Mouse (Mus musculus): ENCODE data around the gene Caskin1.

Gene Caskin1

DNA sequence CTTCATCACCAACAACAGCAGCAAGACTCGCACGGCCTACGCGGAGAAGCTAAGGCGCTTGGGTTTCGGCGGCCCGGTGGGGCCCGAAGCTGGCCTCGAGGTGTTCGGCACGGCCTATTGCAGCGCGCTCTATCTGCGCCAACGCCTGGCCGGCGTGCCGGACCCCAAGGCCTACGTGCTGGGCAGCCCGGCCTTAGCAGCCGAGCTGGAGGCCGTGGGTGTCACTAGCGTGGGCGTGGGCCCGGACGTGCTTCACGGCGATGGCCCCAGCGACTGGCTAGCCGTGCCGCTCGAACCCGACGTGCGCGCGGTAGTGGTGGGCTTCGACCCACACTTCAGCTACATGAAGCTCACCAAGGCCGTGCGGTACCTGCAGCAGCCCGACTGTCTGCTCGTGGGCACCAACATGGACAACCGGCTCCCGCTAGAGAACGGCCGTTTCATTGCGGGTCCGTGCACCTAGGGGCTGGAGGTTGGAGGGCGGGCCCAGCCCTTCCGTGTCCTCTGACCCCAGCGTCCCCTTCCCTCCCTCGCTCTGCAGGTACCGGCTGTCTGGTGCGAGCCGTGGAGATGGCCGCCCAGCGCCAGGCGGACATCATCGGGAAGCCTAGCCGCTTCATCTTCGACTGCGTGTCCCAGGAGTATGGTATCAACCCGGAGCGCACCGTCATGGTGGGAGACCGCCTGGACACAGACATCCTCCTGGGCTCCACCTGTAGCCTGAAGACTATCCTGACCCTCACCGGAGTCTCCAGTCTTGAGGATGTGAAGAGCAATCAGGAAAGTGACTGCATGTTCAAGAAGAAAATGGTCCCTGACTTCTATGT lies 17.5 kb upstream of the Caskin1 start:
- peak; percentile 64 for DNase-seq (ENCODE audit: low spot score)

DNA sequence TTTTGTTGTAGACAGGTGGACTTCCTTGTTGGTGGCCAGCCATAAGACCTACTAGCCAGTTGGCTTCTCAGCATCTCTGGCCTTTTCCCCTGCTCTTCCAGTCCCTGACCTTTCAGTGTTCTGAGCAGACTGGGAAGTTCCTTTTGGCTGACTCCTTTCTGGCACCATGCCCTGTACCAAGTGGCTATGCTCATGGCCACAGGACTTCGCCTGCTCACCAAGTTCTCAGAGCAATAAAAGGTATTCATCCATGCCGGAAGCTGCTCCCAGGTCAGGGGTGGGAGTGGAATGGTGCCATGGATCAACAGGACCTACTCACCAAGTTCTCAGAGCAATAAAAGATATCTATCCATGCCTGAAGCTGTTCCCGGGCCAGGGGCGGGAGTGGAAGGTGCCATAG lies 15.9 kb upstream of the Caskin1 start:
- DNase-seq (ENCODE audit: low spot score), result peak; percentile 59

DNA sequence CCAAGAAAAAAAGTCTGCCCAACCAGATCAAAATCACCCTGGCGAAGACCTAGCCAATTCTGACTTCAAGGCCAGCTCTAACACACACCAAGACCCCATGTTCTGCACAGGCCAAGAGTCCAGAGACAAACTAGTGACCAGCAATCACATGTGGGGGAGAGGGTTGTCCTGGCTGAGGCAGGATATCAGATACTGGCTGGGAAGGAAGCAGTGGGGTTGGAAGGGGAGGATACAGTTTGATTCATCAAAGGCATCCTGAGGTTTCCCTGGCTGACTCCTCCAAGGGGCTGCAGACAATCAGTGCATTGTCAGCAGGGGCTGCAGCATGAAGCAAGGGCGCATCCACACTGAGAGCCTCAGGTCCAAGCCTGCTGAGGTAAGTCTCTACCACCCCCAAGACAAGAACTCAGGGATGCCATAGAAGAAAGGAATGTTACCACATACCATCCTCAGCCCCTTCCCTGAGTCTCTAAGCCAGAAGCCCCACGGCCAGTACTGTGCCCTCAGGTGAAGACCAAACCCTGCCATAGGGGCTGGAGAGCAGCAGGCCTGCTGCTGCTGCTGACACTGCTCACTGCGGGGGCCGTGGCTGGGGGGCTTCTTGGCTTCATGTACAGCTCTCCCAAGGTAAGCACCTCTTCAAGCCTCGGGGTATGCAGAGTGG lies 14.7 kb upstream of the Caskin1 start, which contains the start of gene Bricd5:
Gene Bricd5 (plus strand): TSS at position 273 of the 664 bp plus-strand sequence.
- DNase-seq (ENCODE audit: low spot score), result no peak

DNA sequence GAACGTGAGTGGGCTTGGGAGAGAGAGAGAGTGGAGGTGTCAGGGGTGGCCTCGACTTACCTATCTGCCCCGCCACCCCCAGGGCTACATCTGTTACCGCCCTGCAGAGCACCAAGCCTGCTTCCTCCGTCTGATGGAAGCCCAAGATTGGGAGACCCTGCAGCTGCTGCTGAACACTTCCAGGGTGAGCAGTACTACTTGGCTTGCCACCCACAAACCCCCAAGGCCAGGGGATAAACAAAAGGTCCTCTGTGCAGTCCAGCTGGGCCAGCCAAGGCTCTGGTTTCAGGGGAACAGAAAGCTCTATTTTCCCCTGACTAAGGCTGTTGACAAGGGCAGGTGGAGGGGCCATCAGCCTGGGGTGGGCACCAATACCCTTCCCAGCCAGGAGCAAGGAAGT lies 13.8 kb upstream of the Caskin1 start:
- DNase-seq (ENCODE audit: low spot score), result no peak

DNA sequence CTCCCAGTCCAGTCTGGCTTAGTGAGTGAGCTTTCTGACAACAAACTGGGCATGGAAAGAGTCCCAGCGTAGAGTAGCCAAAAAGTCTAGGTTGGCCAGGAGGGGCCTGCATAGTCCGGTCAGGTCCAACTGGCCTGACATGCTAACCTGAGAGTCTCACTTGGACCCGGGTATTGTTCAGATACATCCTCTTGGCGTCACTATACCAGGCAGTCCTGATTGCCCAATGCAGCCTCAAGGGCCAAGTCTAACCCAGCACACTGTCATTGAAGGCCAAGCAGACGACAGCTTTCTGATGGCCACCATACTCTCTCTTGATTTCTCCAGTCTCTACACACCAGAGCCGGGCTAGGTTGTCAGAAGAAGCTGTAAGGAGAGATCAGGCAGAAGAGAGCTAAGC lies 12.8 kb upstream of the Caskin1 start:
- no peak for DNase-seq (ENCODE audit: low spot score)

DNA sequence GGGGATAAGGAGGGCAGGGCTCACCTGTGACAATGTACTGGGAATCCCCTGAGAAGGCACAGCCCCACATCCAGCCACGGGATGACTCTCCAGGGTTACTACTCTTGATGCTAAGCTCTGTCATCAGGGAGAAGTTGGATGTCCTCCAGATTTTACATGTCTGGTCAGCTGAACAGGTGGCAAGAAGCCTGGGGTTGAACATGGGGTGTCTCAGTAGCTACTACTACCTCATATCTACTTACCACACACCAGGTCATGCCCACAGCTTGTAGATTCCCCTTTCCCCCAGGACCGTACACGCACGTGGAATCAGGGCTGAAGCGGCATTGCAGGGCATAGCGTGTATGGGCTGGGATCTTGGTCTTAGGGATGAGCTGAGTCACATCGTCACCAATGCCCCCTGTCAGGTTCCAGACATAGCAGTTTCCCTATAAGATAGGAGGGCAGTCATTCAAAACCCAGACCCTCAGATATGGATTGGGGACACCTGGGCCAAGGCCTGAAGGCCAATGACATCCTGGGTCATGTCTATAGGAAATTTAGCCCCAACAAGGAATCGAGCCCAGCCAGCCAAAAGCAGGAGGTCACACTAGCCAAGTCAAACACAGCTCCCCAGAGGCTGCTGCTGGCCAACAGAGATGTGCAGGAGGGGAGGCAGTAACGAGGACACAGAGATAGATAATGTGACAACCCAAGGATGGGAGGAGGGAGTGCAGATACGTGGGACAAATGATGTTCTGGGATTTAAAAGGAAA lies 12.2 kb upstream of the Caskin1 start:
- DNase-seq (ENCODE audit: low spot score), result no peak

DNA sequence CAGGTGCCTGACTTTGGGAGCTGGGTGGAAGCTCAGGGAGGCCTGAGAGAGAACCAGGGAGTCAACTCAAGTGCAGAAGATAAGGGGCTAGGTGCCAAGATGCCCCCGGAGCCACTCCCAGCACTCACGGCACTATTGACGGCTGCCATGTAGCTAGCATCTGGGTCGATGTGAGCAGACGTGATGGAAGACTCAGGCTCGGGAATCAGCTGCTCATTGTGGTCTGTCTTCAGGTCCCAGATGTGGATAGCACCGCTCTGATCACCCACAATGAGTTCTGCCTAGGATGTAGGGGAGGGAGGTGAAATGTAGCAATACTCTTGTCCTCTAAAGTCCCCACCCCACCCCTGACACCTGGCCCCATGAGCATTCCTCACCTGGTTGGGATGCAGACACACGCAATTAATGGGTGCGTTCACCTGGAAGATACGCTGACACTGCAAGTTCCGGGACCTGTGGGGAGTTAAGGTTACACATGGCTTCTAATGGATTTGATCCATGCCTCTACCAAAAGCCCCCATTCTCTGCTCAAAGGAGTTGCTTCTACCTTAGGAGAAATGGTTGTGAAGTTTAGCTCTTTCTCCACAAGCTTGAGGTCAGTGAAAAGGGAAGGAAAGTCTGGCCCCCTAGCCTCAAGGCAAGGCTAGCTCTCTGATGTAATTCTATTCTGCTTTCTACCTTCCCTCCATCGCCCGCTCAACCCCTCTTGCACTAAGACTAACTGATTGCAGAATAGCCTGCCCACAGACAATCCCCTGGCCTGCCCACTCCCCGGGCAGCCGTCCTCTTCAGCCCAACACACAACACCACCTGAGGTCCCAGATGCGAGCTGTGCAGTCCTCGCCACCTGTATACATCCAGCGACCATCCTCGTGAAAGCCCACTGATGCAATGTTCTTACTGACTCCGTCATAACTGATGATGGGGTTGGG lies 11.1 kb upstream of the Caskin1 start:
- no peak for DNase-seq (ENCODE audit: low spot score)

DNA sequence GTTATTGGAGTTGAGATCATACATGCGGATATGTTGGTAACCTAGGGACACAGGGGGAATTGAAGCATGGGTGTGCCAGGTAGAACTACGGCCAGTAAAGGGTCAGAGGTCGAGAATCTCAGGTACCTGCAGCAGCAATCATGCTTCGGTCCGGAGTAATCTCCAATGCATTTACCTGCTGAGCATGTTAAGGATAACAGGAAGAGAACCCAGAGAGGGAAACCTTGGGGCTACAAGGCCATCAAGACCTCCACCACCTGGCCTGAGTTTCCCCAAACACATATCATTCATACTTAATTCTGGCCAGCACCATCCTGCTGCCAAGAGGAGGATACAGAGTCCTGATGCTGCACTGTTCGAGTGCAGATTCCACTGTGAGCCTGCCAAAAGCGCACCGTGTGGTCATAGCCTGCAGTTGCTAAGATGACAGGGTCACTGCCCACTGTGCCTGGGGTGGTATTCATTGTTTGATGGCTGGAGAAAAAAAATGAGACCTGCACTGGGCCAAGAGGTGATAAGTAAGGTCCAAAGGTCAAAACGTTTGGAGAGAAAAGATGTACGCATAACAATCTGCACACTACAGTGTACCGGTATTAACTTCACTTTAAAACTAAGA lies 10.3 kb upstream of the Caskin1 start:
- DNase-seq (ENCODE audit: low spot score), result no peak

DNA sequence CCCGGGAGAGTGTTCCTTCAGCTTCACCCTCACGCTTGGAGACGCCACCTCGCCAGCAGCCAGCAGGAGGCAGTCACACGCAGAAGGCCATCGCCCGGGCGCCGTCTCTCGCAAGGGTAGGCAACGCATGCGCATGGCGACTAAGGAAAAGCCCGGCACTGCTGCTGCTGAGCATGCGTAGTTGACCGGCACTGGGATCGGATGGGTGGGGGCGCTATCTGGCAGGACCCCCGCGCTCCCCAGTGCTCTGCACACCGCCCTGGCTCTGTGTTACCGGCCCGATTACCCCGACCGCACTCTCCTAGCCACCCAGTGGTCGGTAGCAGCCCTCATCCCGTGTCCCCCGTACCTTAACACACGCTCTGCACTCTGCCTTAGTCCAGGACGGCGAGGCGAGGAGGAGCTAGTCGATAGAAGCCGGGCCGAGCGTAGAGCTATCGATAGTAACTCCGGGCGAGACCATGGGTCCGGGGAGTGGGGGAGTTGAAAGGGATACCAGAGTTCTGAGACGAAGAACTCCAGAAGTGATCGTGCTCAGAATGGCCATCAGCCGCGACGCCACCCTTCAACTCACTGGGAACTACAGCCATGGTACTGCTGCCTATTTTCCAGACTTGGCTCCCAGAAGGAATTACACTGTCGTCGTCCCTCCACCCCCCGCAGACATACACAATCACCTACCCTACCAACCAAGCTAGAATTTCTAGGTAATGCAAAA lies 9.6 kb upstream of the Caskin1 start, which contains the start of gene Mlst8:
Gene Mlst8 (minus strand): TSS at position 416 of the 718 bp plus-strand sequence.
- DNase-seq (ENCODE audit: low spot score), result peak; percentile 97

DNA sequence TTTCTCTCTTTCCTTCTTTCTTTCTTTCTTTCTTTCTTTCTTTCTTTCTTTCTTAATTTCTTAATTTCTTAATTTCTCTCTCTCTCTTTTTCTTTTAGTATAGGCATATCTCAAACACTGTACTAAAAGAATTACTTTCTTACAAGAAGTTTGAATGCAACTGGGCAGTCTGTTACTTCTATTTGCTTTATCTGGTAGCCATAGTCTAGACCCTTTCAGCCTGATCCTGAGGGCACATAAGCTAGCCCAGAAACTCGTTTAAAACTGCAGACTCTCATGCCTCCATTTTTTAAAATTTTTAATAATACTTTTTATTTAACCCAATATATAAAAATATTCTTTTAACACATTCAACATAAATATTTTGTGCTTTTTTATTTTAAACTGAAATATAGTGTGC lies 9.0 kb upstream of the Caskin1 start:
- DNase-seq (ENCODE audit: low spot score), result no peak

DNA sequence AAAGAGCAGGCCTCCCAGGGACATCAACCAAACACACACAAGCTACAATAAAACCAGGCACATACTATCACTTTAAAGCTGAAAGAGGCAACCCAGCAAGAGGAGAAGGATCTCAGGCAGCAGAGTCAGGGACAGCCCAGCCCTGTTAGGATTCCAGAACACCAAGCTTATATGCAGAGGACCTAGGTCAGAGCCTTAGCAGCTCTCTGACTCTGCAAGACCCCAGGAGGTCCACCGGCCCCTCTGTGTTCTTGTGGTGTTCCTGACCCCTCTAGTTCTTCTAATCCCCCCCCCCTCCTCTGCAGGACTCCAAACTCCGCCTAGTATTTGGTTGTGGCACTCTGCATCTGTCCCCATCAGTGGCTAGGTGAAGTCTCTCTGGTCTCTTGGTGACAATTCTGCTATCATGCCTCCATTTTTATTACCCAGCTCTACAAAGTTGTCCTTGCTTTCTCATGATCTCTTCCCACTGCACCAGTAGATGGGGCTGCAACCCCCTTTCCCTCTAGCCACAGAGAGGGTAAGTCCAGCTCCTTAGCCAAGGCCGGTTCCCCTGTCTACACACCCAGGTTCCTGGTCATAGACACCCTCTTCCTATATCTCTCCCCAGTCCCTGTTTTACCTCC lies 8.1 kb upstream of the Caskin1 start:
- DNase-seq (ENCODE audit: low spot score), result peak; percentile 50

DNA sequence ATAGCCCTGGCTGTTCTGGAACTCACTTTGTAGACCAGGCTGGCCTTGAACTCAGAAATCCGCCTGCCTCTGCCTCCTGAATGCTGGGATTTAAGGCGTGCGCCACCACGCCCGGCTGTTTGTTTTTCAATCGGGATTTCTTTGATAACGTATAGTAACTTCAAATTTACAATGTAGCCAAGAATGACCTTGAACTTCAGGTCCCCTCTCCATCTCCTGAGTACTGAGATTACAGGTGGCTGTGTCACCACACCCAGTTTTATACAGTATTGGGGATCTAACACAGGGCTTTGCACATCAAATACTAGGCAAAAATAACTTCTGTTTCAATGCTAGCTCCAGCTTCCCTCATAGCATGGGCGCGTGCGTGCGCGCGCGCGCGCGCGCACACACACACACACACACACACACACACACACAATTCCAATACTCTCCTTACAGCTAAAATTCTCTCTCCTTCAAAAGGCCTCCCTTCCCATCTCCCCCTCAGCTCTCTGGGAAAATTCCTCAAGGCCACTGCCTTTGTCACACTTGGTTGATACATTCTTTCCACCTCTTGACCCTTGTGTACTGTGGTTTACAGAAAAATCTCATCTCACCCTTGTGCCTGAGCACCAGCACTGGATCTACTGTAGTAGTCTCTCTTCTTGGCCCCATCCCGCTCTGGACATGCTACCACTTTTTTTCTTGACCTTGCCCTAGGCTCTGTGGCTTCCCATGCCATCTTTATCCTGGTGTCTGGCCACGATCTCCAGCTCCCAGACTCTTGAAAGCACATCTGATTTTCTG lies 7.2 kb upstream of the Caskin1 start:
- DNase-seq (ENCODE audit: low spot score), result no peak

DNA sequence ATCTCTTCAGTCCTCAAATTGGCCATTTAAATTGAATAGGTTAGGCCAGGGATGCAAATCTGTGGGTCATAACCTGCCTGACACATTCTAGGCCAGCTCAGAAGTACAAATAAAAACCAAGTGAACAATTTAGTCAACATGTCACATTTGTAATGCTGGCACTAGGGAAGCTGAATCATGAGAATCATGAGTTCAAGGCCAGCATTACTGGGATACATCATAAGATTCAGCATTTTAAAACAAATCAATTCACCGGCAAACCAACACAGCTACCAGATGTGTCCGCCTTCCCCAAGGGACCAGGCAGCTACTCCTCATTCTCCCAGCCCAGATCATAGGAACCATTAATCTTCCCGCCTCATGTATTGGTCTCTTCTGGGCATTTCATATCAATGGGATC lies 4.9 kb upstream of the Caskin1 start:
- no peak for DNase-seq (ENCODE audit: low spot score)

DNA sequence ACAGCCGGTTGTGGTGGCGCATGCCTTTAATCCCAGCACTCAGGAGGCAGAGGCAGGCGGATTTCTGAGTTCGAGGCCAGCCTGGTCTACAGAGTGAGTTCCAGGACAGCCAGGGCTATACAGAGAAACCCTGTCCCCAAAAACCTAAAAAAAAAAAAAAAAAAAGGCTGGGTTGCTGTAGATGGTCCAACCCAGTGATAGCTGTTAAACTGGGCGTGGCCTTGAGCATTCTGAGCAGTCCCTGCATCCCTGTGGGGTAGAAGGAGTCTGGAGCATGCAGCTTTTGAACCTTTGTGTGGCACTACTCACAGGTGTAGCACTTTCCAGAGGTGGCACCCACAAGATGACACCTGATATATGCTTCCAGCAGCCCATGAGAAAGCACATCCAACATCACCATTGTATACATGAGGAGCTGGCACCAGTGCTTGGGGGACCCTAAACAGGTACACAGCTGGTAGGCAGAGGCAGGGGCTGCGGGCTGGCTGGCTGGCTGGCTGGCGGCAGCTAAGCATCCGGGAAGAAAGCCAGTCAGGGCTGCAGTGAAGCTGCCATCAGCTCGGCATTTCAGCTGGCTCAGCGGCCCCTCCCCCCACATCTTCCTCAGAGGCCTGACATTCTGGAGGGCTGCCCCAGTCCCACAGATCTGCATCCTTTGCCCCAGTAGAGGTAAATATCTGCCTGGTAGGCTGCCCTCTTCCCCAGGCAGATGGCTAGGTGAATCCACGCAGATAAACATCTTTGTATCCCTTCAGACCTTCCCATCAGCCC lies 3.1 kb upstream of the Caskin1 start:
- DNase-seq (ENCODE audit: low spot score), result peak; percentile 43

DNA sequence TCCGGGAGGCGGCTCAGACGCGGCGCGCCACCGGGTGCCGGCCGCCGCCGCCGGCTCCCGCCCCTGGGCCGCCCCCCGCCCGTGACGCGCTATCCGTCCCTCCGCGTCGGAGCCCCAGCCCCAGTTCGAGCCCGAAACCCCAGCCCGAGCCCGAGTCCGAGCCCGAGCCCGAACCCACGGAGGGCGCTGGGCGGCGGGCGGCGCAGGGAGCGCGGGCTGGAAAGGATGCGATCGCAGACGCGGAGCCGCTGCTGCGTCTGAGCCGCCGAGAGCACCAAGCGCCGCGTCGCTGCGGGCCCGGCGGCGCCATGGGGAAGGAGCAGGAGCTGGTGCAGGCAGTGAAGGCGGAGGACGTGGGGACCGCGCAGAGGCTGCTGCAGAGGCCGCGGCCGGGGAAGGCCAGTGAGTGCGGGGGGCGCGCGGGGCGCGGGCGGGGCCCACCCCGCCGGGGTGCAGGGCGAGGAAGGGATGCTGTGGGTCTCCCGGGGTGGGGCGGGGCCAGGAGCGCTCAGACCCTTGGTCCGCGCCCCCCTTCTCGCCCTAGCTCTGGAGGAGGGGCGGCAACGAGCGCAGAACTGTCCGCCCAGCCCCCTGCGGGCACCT lies 362 bp downstream of the Caskin1 start:
- peak; percentile 68 for DNase-seq (ENCODE audit: low spot score)

DNA sequence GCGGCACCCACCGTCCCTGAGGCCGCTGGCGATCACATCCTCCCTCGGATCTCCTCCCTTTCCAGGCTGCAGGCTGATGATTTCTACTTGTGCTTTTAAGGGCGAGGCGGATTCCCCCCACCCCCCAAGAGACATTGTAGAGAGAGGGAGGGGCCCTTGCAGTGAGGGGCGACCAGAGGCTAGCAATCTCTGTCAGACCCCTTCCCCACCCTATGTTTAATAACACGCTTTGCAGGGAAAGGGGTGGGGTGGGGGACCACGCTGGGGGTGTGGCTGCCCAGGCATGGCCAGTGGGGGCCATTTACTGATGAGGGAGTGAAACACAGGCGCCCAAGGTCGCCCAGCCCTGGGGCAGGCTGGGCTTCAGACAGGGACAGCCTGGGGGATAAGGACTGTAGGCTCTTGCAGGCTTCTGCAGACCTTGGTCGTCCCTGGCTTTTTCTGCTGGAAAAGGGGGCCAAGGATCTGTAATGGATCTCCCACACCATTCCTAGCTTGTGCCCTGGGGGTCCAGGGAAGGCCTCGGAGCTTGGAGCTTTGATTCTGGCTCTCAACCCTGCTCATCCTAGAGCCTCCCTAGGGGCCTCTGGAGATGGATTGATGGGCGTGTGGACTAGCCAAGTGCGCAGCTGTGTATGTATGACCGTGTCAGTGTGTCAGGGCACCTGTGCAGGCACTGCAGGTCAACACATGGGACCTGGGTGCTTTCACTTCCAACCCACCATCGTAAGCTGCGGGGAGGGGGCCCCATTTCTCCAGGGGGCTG lies 1.0 kb downstream of the Caskin1 start:
- peak; percentile 56 for DNase-seq (ENCODE audit: low spot score)

DNA sequence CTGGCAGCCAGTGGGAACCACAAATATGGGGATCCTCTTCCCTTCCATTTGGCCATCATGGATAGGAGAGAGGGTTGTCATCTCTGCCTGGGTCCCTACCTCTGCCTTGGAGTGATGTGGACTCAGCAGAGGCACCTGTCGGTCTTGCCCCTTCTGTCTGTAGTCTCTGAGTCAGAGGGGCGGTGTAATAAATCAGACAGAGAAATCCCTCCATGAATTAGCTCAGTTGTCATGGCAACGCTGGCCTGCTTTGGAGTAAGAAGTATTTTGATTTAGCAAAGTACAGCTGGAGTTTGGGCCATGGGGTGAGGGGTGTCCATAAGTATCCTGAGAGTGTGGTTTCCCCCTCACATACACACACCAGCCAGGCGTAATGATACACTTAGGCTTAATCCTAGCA lies 2.0 kb downstream of the Caskin1 start:
- DNase-seq (ENCODE audit: low spot score), result peak; percentile 54
